Mouse (Mus musculus): ENCODE data around the gene Cryba4. TPM values are rescaled to one million over a fixed set of nuclear protein-coding genes. Genes with fewer than 3 reads are reported as not detected.

Gene Cryba4
- polyA plus RNA-seq, 1 experiment from 2014 or later: 0.79 TPM

DNA sequence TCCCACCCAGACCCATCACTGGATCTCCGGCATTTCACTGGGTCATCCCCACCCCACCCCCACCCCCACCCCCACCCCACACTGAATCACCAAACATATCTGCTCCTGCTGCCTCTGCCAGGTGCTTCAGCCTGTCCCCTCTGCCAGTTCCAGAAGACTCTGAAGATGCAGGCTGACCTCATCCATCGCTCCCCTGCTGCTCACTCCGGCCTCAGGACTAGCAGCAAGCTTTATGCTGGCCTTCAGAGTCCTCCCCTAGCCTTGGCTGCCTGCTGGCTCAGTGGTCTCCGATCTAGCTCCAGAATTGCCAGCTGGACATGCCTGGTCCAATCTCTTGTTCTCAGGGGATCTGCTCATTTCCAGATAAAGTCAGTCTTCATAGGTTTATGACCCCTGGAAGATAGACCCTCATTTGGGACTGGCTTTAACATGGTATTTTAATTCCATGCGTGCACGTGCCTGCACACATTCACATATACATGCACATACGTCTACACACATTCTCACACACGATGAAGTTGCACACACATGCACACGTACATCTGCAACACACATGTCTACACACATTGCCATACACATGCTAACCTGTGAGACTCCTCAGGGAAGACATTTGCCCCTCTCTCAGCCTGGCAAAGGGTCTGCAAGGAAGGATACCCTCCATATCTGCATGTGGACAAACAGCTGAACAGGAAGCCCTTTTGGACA, 14.3 kb downstream of the Cryba4 start:
- Histone ChIP-seq H3K9ac (replicated peaks; ENCODE audit: low read depth, low read length) (peak overlapping the region; percentile 46; the same call in 1 of the 2 replicates), H3K4me1 (ENCODE audit: control insufficient read depth, insufficient read depth, low read length) (peaks cover 26% of the 10 kb centered on the region), H3K4me2 (ENCODE audit: low read depth, low read length) (peak overlapping the region; percentile 35; the same call in 1 of the 2 replicates), H3K27me3 (ENCODE audit: control insufficient read depth, insufficient read depth, low read length) (no peaks in the 10 kb centered on the region), H3K36me3 (ENCODE audit: control insufficient read depth, insufficient read depth, low read length) (no peaks in the 10 kb centered on the region), H3K4me3 (ENCODE audit: low read depth, low read length) (no peak overlapping the region), H3K9me3 (ENCODE audit: control insufficient read depth, low read length) (no peaks in the 10 kb centered on the region), H3K27ac (ENCODE audit: low read depth, low read length) (peak overlapping the region; percentile 92)
- 34% methylated on average over 9 of the region's 9 CpGs for WGBS
- peak; percentile 13; the same call in 1 of the 2 replicates for ATAC-seq (ENCODE audit: low read depth)

GRCm38 (mm10) chr5:112237439-112237838, 14.9 kb downstream of the Cryba4 start:
- WGBS: 1% methylated on average over 16 of the region's 16 CpGs
- Histone ChIP-seq H3K9ac (replicated peaks; ENCODE audit: low read depth, low read length) (peak overlapping the region; percentile 46), H3K4me1 (ENCODE audit: control insufficient read depth, insufficient read depth, low read length) (peaks cover 26% of the 10 kb centered on the region), H3K4me2 (ENCODE audit: low read depth, low read length) (peak overlapping the region; percentile 35; the same call in 1 of the 2 replicates), H3K27me3 (ENCODE audit: control insufficient read depth, insufficient read depth, low read length) (no peaks in the 10 kb centered on the region), H3K9me3 (ENCODE audit: control insufficient read depth, low read length) (no peaks in the 10 kb centered on the region), H3K27ac (ENCODE audit: low read depth, low read length) (peak overlapping the region; percentile 92), H3K36me3 (ENCODE audit: control insufficient read depth, insufficient read depth, low read length) (no peaks in the 10 kb centered on the region), H3K4me3 (ENCODE audit: low read depth, low read length) (peak overlapping the region; percentile 9; the same call in 1 of the 2 replicates)
- ATAC-seq (ENCODE audit: low read depth): peak; percentile 72

GRCm38 (mm10) chr5:112236631-112237030, 15.7 kb downstream of the Cryba4 start:
- H3K36me3 ChIP-seq (ENCODE audit: control insufficient read depth, insufficient read depth, low read length): no peaks in the 10 kb centered on the region
- H3K27ac ChIP-seq (ENCODE audit: low read depth, low read length): peak overlapping the region; percentile 92
- H3K9ac ChIP-seq (replicated peaks; ENCODE audit: low read depth, low read length): peak overlapping the region; percentile 46
- no peak overlapping the region for H3K4me2 ChIP-seq (ENCODE audit: low read depth, low read length)
- no peak for ATAC-seq (ENCODE audit: low read depth)
- no peaks in the 10 kb centered on the region for H3K27me3 ChIP-seq (ENCODE audit: control insufficient read depth, insufficient read depth, low read length)
- peaks cover 26% of the 10 kb centered on the region for H3K4me1 ChIP-seq (ENCODE audit: control insufficient read depth, insufficient read depth, low read length)
- H3K9me3 ChIP-seq (ENCODE audit: control insufficient read depth, low read length): no peaks in the 10 kb centered on the region
- H3K4me3 ChIP-seq (ENCODE audit: low read depth, low read length): no peak overlapping the region
- WGBS: 55% methylated on average over 2 of the region's 2 CpGs

- Histone ChIP-seq H3K4me2 (ENCODE audit: low read depth, low read length) (no peak overlapping the region), H3K9ac (replicated peaks; ENCODE audit: low read depth, low read length) (no peak overlapping the region), H3K4me3 (ENCODE audit: low read depth, low read length) (no peak overlapping the region), H3K36me3 (ENCODE audit: control insufficient read depth, insufficient read depth, low read length) (no peaks in the 10 kb centered on the region), H3K4me1 (ENCODE audit: control insufficient read depth, insufficient read depth, low read length) (peaks cover 26% of the 10 kb centered on the region), H3K27ac (ENCODE audit: low read depth, low read length) (no peak overlapping the region), H3K9me3 (ENCODE audit: control insufficient read depth, low read length) (no peaks in the 10 kb centered on the region), H3K27me3 (ENCODE audit: control insufficient read depth, insufficient read depth, low read length) (no peaks in the 10 kb centered on the region)
- 56% methylated on average over 5 of the region's 5 CpGs for WGBS
- no peak for ATAC-seq (ENCODE audit: low read depth)
Measured at GRCm38 (mm10) chr5:112235806-112236205, 16.5 kb downstream of the Cryba4 start.

- H3K36me3 ChIP-seq (ENCODE audit: control insufficient read depth, insufficient read depth, low read length): peaks cover 3% of the 10 kb centered on the region; the same call in 1 of the 2 replicates
- ATAC-seq (ENCODE audit: low read depth): peak; percentile 80
- no peaks in the 10 kb centered on the region for H3K9me3 ChIP-seq (ENCODE audit: control insufficient read depth, low read length)
- under 1% methylated on average over 57 of the region's 57 CpGs for WGBS
- H3K4me3 ChIP-seq (ENCODE audit: low read depth, low read length): peak overlapping the region; percentile 56
- peak overlapping the region; percentile 98 for H3K27ac ChIP-seq (ENCODE audit: low read depth, low read length)
- H3K4me1 ChIP-seq (ENCODE audit: control insufficient read depth, insufficient read depth, low read length): peaks cover 25% of the 10 kb centered on the region
- H3K4me2 ChIP-seq (ENCODE audit: low read depth, low read length): peak overlapping the region; percentile 94
- peak overlapping the region; percentile 92 for H3K9ac ChIP-seq (replicated peaks; ENCODE audit: low read depth, low read length)
- H3K27me3 ChIP-seq (ENCODE audit: control insufficient read depth, insufficient read depth, low read length): no peaks in the 10 kb centered on the region
Measured at GRCm38 (mm10) chr5:112228240-112229076, 23.9 kb downstream of the Cryba4 start.

- Histone ChIP-seq H3K36me3 (ENCODE audit: control insufficient read depth, insufficient read depth, low read length) (peaks cover 3% of the 10 kb centered on the region; the same call in 1 of the 2 replicates), H3K4me3 (ENCODE audit: low read depth, low read length) (peak overlapping the region; percentile 56), H3K4me2 (ENCODE audit: low read depth, low read length) (peak overlapping the region; percentile 94), H3K9ac (replicated peaks; ENCODE audit: low read depth, low read length) (peak overlapping the region; percentile 92), H3K27ac (ENCODE audit: low read depth, low read length) (peak overlapping the region; percentile 98), H3K9me3 (ENCODE audit: control insufficient read depth, low read length) (no peaks in the 10 kb centered on the region), H3K27me3 (ENCODE audit: control insufficient read depth, insufficient read depth, low read length) (no peaks in the 10 kb centered on the region), H3K4me1 (ENCODE audit: control insufficient read depth, insufficient read depth, low read length) (peaks cover 25% of the 10 kb centered on the region)
- WGBS: 1% methylated on average over 13 of the region's 13 CpGs
- ATAC-seq (ENCODE audit: low read depth): no peak
Measured at GRCm38 (mm10) chr5:112227898-112228239, 24.4 kb downstream of the Cryba4 start.

DNA sequence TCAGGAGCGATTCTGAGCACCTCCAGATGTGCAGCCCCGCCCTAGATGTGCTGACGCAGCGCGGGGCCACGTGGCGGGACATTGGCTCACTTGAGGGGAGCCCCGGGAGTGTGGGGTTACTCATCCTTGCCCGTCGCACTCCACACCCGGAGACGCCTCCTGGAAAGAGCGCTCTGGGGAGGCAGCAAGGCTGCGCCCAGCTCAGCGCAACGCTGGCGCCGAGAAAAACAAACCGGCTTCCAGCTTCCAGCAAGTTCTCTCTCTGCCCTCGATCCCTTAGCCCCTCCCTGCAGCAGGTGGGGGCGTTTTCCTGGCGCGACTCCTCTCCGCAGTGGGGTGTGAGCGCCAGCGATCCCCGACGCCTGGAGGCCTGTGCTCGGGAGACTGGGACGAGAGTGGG, 25.0 kb downstream of the Cryba4 start:
- H3K4me1 ChIP-seq (ENCODE audit: control insufficient read depth, insufficient read depth, low read length): peaks cover 25% of the 10 kb centered on the region
- H3K9me3 ChIP-seq (ENCODE audit: control insufficient read depth, low read length): no peaks in the 10 kb centered on the region

GRCm38 (mm10) chr5:112225591-112225990, 26.7 kb downstream of the Cryba4 start:
- peak overlapping the region; percentile 94 for H3K4me2 ChIP-seq (ENCODE audit: low read depth, low read length)
- peak overlapping the region; percentile 55; the same call in 1 of the 2 replicates for H3K27ac ChIP-seq (ENCODE audit: low read depth, low read length)
- H3K4me1 ChIP-seq (ENCODE audit: control insufficient read depth, insufficient read depth, low read length): peaks cover 33% of the 10 kb centered on the region
- H3K9me3 ChIP-seq (ENCODE audit: control insufficient read depth, low read length): no peaks in the 10 kb centered on the region
- peak overlapping the region; percentile 3 for H3K9ac ChIP-seq (replicated peaks; ENCODE audit: low read depth, low read length)
- no peaks in the 10 kb centered on the region for H3K27me3 ChIP-seq (ENCODE audit: control insufficient read depth, insufficient read depth, low read length)
- H3K4me3 ChIP-seq (ENCODE audit: low read depth, low read length): peak overlapping the region; percentile 56
- H3K36me3 ChIP-seq (ENCODE audit: control insufficient read depth, insufficient read depth, low read length): peaks cover 19% of the 10 kb centered on the region
- WGBS: 4% methylated on average over 6 of the region's 6 CpGs
- ATAC-seq (ENCODE audit: low read depth): no peak

More for the DNA sequence above, 25.0 kb downstream of the Cryba4 start:
- H3K9ac ChIP-seq (replicated peaks; ENCODE audit: low read depth, low read length): peak overlapping the region; percentile 92
- under 1% methylated on average over 28 of the region's 30 CpGs for WGBS
- peak; percentile 33 for ATAC-seq (ENCODE audit: low read depth)
- peak overlapping the region; percentile 94 for H3K4me2 ChIP-seq (ENCODE audit: low read depth, low read length)
- peak overlapping the region; percentile 98 for H3K27ac ChIP-seq (ENCODE audit: low read depth, low read length)
- H3K27me3 ChIP-seq (ENCODE audit: control insufficient read depth, insufficient read depth, low read length): no peaks in the 10 kb centered on the region
- peaks cover 7% of the 10 kb centered on the region; the same call in 1 of the 2 replicates for H3K36me3 ChIP-seq (ENCODE audit: control insufficient read depth, insufficient read depth, low read length)
- H3K4me3 ChIP-seq (ENCODE audit: low read depth, low read length): peak overlapping the region; percentile 56

Data from neural tube, embryonic 14.5 days (tissue).